Mouse (Mus musculus) spleen, adult 2 months (tissue): ENCODE results near the gene 2510009E07Rik. TPM values are rescaled to one million over a fixed set of nuclear protein-coding genes. Genes with fewer than 3 reads are reported as not detected.

Source experiments
- DNase-seq, 2 experiments: peaks; one replicate each; pipeline versions ENCODE4 v3.0.0 to v3.0.0-alpha.2; 2012 to 2021; ENCODE audit warnings: low spot score in 2 of 2, low read depth in 1 of 2
- H3K27ac ChIP-seq: fragments of 200-500 bp; 2 replicates; pipeline ENCODE4 v1.5.1; 2012; ENCODE audit warnings: low read length, inconsistent platforms; ENCODE audit not compliant: insufficient read depth
- H3K27me3 ChIP-seq: fragments of 200-500 bp; 2 replicates; pipeline ENCODE4 v1.6.1; 2012; ENCODE audit warnings: mild to moderate bottlenecking, moderate library complexity, low read length, inconsistent platforms; ENCODE audit not compliant: control insufficient read depth, insufficient read depth
- H3K36me3 ChIP-seq: fragments of 200-500 bp; 2 replicates; pipeline ENCODE4 v1.6.1; 2012; ENCODE audit warnings: mild to moderate bottlenecking, low read length, inconsistent platforms; ENCODE audit not compliant: control insufficient read depth, insufficient read depth
- H3K4me1 ChIP-seq: fragments of 200-500 bp; 2 replicates; pipeline ENCODE4 v1.6.1; 2011; ENCODE audit warnings: inconsistent platforms; ENCODE audit not compliant: control insufficient read depth, insufficient read depth, insufficient read length
- H3K4me3 ChIP-seq: fragments of 200-500 bp; 2 replicates; pipeline ENCODE4 v1.5.1; 2011; ENCODE audit warnings: mild to moderate bottlenecking, inconsistent platforms; ENCODE audit not compliant: insufficient read depth, insufficient read length; ENCODE audit errors: extremely low read depth
- CTCF ChIP-seq: fragments of 200-500 bp; IDR thresholded peaks from 2 replicates; pipeline ENCODE4 v1.5.1; 2011; ENCODE audit warnings: mild to moderate bottlenecking, inconsistent platforms; ENCODE audit not compliant: insufficient read depth, insufficient read length, insufficient replicate concordance; ENCODE audit errors: extremely low read depth
- POLR2A ChIP-seq: fragments of 200-500 bp; IDR thresholded peaks from 2 replicates; pipeline ENCODE4 v1.6.1; 2011; ENCODE audit warnings: low read depth, low read length, inconsistent platforms
- WGBS: fragments of 180-500 bp; shearing (Covaris S2); methylation state at CpG from one replicate; pipeline ENCODE4 v1.1.7; 2018; 5-methylcytosine and 5-hydroxymethylcytosine counted together
- polyA plus RNA-seq: library from polyadenylated mRNA; depleted of rRNA; stranded (reverse); fragments of >200 nt; gene quantifications from 2 replicates; pipeline ENCODE4 v1.2.3, GENCODE M21; 2012

Gene 2510009E07Rik
- polyA plus RNA-seq, 1 experiment = 3.8 TPM

- H3K27ac ChIP-seq = no peak overlapping the region
- H3K36me3 ChIP-seq = no peaks in the 10 kb centered on the region
- TF ChIP-seq POLR2A = no peak
- TF ChIP-seq CTCF = peak; percentile 10; the same call in 1 of the 2 replicates
- peak overlapping the region; percentile 38; the same call in 1 of the 2 replicates for H3K4me3 ChIP-seq
- H3K27me3 ChIP-seq = no peaks in the 10 kb centered on the region
- no peaks in the 10 kb centered on the region for H3K4me1 ChIP-seq
- 39% methylated on average over 10 of the region's 10 CpGs for WGBS
- peak; percentile 49 to 60 for DNase-seq
Observed at GRCm38 (mm10) chr16:21727897-21728364, 33.5 kb upstream of the 2510009E07Rik start.

GRCm38 (mm10) chr16:21727421-21727820 lies 33.0 kb upstream of the 2510009E07Rik start:
- Histone ChIP-seq H3K27me3 (no peaks in the 10 kb centered on the region), H3K4me3 (no peak overlapping the region), H3K4me1 (no peaks in the 10 kb centered on the region), H3K36me3 (no peaks in the 10 kb centered on the region), H3K27ac (no peak overlapping the region)
- DNase-seq = no peak
- no peak for TF ChIP-seq CTCF
- TF ChIP-seq POLR2A = no peak
- WGBS = 91% methylated on average over 3 of the region's 3 CpGs

DNA sequence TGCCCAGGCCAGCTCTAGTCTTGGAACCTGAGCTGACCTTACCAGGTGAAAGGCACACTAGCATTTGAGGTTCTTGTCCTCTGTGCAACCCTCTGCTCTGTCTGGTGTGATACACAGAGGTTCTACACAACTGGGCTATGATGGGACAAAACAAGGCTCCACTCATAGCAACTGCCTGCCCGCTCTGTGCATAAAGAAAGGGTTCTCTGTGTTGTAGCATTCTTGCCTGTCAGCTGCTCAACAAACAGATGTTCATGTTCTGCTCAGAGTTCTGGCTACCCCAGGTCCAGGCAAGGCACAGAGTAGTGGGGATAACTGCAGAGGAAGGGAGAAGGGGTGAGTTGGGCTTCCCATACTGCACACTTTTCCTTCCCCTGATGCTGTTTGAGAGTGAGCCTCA lies 29.8 kb upstream of the 2510009E07Rik start:
- Histone ChIP-seq H3K4me3 (no peak overlapping the region), H3K36me3 (no peaks in the 10 kb centered on the region), H3K27me3 (no peaks in the 10 kb centered on the region), H3K27ac (no peak overlapping the region), H3K4me1 (no peaks in the 10 kb centered on the region; the same call in 1 of the 2 replicates)
- DNase-seq = no peak
- TF ChIP-seq POLR2A (no peak), CTCF (no peak)
- 100% methylated on average over 1 of the region's 1 CpGs for WGBS

GRCm38 (mm10) chr16:21719770-21720169 lies 25.3 kb upstream of the 2510009E07Rik start:
- no peak for TF ChIP-seq POLR2A
- TF ChIP-seq CTCF = no peak
- 52% methylated on average over 7 of the region's 7 CpGs for WGBS
- H3K27me3 ChIP-seq = no peaks in the 10 kb centered on the region
- no peaks in the 10 kb centered on the region; the same call in 1 of the 2 replicates for H3K4me1 ChIP-seq
- H3K36me3 ChIP-seq = no peaks in the 10 kb centered on the region
- no peak overlapping the region for H3K4me3 ChIP-seq
- H3K27ac ChIP-seq = no peak overlapping the region
- no peak for DNase-seq

DNA sequence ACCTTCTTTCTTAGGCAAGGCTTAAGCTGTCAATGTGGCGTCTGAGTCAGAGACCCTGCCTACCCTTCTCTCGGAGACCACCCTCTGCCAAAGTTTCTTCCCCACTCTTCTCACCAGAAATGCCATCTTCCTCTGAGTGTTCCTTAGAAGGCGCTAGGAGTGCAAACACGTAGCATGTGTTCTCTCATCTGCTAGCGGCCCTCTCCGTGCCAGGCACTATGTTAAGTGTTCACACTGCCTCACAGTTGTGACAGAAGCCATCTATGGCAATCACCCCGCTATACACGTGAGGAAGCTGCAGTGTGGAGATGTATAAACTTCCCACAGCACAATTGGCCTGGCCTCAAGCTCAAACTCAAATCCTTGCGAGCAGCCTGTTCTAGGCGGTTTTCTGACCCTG lies 20.1 kb upstream of the 2510009E07Rik start:
- TF ChIP-seq CTCF (no peak), POLR2A (no peak)
- Histone ChIP-seq H3K4me1 (no peaks in the 10 kb centered on the region; the same call in 1 of the 2 replicates), H3K27me3 (no peaks in the 10 kb centered on the region), H3K27ac (no peak overlapping the region), H3K4me3 (no peak overlapping the region), H3K36me3 (no peaks in the 10 kb centered on the region)
- WGBS = 88% methylated on average over 10 of the region's 10 CpGs
- no peak for DNase-seq

GRCm38 (mm10) chr16:21710321-21710720 lies 15.9 kb upstream of the 2510009E07Rik start:
- no peak for DNase-seq
- TF ChIP-seq POLR2A (no peak), CTCF (no peak)
- no peaks in the 10 kb centered on the region for H3K27me3 ChIP-seq
- H3K4me1 ChIP-seq = no peaks in the 10 kb centered on the region
- WGBS = 55% methylated on average over 2 of the region's 2 CpGs
- H3K4me3 ChIP-seq = no peak overlapping the region
- no peak overlapping the region for H3K27ac ChIP-seq
- H3K36me3 ChIP-seq = no peaks in the 10 kb centered on the region

GRCm38 (mm10) chr16:21704691-21705090 lies 10.2 kb upstream of the 2510009E07Rik start:
- H3K27ac ChIP-seq = no peak overlapping the region
- H3K4me3 ChIP-seq = no peak overlapping the region
- 68% methylated on average over 5 of the region's 5 CpGs for WGBS
- H3K27me3 ChIP-seq = no peaks in the 10 kb centered on the region
- TF ChIP-seq POLR2A (no peak), CTCF (no peak)
- DNase-seq = no peak
- H3K4me1 ChIP-seq = no peaks in the 10 kb centered on the region
- H3K36me3 ChIP-seq = no peaks in the 10 kb centered on the region
